Comparison of ENCODE assay signal across 1 mouse cellular context in the genomic region with DNA sequence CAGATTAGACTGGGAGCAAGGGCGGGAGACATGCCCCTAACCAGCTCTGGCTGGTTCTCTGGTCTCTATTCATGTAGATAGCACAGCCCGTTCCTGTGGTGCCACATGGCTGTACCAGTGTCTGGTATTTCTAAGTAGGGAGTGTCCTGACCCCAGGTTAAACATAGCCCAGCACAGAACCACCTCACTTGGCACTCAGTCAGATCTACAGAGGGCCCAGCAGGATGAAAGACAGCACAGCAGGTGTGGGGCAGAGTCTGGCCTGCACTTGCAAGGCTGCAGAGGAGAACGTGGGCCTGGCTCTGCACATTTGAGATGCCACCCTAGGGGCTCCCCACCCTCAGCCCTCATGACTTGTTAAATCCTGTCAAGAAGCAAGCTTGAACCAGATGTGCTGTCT.
TF ChIP-seq lines count a peak whose summit lies in the region.

No protein-coding gene starts in this region.

TF ChIP-seq in CH12.LX, 34 proteins besides CTCF, POLR2A, EP300 and RAD21:
- TF ChIP-seq GABPA (IDR thresholded peaks at IDR 0.05; ENCODE audit: insufficient replicate concordance, low read depth, low read length) (no peak), MAZ (IDR thresholded peaks at IDR 0.05; ENCODE audit: low read depth, low read length) (0 out of 2 replicates have a peak, but pooled peaks have one; percentile 24), CHD1 (IDR thresholded peaks at IDR 0.05; ENCODE audit: low read depth, low read length) (no peak), SMC3 (IDR thresholded peaks at IDR 0.05; ENCODE audit: low read depth, low read length) (no peak), JUND (conservative IDR thresholded peaks at IDR 0.05; ENCODE audit: low read depth, low read length) (no peak), MAX (IDR thresholded peaks at IDR 0.05; ENCODE audit: low read length) (peak; percentile 35; the same call in 1 of the 2 replicates), ZC3H11A (IDR thresholded peaks at IDR 0.05; ENCODE audit: low read depth, low read length) (no peak), ZMIZ1 (IDR thresholded peaks at IDR 0.05; ENCODE audit: low read depth, low read length) (no peak)
